Mouse (Mus musculus) gastrocnemius, adult 18-20 months (tissue): ENCODE data around the gene Borcs5. TPM values are rescaled to one million over a fixed set of nuclear protein-coding genes. Genes with fewer than 3 reads are reported as not detected.

Source experiments
- DNase-seq: peaks from one replicate; pipeline ENCODE4 v3.0.0; 2021; ENCODE audit warnings: low spot score
- total RNA-seq, 2 experiments: library from RNA; stranded (reverse); gene quantifications; 2 replicates each; pipeline ENCODE4 v1.2.3; 2021

The Borcs5 gene
- total RNA-seq, 2 experiments from 2014 or later, result 17.2 to 17.5 TPM

DNA sequence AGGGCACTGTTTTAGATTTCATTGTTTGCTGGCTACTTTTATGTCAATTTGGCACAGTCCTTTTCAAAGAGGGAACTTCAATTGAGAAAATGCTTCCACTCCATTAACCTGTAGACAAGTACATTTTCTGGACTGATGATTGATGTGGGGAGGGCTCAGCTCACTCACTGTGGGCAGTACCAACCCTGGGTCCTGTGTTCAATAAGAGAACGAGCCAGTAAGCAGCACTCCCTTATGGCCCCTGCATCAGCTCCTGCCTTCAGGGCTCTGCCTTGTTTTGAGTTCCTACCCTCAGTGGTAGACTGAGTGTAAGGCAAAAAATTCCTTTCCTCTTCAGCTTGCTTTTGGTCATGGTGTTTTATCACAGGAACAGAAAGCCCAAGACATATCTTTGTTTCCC is 74.6 kb downstream of the Borcs5 start:
- DNase-seq, result no peak

GRCm38 (mm10) chr6:134716168-134716587 is 76.9 kb downstream of the Borcs5 start:
- DNase-seq, result no peak

DNA sequence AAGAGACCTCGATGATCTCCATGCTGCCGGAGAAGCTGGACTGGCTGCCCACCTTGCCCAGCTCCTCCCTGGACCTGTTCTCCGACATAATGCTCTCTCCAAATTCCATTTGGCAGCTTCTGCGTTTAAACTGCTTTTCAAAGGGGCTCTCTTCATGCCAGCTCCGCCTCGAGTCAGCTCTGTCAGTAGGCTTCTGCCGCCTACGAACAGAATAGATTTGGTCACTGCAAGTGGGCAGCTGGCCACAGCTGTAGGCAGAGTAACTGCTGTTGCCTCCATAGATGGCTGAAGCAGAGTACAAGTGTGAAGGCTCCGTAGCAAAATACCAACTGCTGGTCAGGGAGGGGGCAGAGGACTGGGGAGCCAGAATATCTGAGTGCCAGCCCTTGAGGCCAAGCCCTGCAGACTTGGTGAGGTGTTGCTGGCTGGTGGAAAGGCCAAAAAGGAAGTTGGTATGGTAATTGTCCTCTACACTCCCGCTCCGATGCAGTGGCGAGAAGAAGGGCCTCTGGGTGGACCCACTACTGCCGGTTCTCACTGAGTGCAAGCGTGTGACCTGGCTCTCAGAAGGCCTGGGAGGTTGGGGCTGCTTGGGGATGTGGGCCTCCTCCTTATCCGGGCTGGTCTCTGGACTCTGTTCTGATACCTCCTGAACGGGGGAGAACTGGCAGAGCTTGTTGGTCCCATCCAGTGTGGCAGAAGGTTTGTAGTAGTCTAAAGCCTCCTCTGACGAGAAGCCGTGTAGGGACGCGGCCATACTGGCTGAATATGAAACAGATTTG is 78.8 kb downstream of the Borcs5 start:
- DNase-seq, result no peak

DNA sequence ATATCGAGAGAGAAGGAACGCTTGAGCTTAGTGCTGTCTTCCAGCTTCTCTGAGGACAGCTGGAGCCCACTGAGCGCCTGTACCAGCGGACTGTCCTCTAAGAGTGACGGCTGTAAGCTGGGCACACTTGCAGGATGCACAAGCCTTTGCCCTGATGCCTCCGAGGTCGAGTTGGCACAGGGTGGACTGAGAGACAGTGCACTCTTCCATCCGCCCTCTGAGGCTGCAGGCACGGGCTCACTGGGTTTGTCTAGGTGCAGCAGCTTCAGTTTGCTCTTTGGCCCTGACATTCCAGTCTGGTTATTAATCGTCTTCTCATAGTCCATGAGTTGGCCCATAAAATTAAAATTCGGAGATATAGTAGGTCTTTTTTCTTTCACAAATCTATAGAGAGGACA is 79.4 kb downstream of the Borcs5 start:
- no peak for DNase-seq

GRCm38 (mm10) chr6:134719156-134719555 is 79.8 kb downstream of the Borcs5 start:
- no peak for DNase-seq

- no peak for DNase-seq
Observed at GRCm38 (mm10) chr6:134720150-134720549, 80.8 kb downstream of the Borcs5 start.

DNA sequence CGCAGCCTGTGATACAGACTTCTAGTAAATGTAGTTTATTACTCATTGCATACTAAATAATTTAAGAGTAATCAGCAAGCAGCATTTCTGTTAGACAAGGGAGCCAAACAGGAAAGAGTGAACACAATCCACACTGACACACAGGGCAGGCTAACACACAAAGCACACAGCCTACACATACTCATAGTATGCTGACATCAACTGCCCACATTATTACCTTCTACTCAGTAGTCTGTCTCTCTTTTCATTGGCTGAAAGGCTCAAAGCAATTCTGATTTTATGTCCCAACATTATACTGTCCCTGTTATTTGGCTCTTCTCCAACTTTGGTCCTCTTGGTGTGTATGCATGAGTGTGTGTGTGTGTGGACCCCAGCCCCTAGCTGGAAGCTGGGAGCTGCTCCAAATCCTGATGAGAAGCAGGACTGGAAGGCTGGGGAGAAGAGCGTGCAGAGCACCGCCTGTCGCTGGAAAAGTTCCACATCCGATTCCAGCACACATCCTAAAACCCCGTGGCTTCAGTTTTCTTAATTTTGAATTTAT is 82.5 kb downstream of the Borcs5 start:
- DNase-seq, result no peak

DNA sequence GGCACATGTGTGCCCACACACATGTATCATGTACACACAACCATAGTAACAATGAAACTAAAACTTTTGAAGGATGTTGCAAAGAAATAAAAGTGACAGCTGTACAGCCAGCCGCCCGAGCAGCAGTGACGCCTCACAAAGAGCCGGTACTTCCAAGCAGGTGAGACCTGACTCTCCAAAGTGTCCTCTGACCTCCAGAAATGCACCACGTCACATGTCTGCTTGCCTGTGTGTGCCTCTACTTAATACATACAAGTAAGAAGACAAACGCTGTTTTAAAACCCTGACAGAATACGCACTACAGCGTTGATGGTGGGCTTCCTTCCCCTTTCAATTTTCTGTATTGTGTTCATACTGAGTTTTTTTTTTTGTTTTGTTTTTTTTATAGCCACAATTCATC is 83.6 kb downstream of the Borcs5 start:
- DNase-seq, result no peak

DNA sequence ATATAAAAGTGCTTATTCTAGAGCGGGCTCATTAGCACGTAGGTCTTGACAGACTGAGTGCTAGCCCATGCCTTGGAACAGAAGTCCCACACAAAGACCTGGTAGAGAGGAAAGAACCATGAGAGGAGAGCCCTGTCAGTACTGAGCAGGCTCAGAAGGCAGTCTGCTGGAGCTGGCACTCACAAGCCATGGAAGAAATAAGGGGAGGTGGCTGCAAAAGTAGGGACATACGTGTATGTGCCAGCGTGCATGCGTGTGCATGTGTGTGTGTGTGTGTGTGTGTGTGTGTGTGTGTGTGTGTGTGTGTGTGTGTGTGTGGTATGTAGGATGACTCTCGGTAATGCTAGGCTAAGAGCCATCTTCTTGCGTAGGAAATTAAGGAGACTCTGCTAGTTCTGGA is 84.0 kb downstream of the Borcs5 start:
- DNase-seq, result no peak

GRCm38 (mm10) chr6:134723833-134724553 is 84.7 kb downstream of the Borcs5 start:
- no peak for DNase-seq

DNA sequence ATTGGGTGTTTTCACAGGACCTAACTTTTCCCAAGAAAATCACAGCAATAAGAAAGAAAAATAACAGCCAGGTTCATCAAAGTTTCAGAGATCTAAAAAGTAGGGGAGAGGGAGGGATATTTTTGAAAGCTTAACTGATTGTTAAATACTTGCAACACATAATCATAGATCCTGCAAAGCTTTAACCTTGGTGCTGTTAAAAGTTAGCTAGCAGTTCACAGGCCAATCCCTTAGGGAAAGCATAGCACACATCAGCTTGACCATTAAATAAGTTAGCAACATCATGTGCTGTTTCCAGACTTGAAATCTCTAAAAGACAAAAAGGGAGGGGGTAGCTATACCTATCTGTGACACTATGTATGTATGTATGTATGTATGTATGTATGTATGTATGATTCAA is 86.1 kb downstream of the Borcs5 start:
- no peak for DNase-seq

DNA sequence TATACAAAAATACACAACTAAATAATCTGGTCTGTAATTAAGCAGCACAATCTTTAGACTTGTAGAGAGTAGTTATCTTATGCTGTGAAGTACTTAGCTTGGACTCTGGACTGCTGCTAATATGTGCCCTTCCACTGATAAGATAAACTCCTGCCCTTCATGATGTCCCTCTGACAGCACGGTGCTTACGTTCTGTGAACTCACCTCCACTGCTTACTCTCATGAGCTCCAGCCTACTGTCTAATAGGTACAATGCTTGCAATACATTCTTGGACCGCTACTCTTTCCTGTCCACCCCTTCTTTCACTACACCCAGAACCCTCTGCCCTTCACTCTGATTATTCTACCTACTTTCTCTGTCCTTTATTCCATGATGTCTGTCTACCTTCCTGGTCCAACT is 91.7 kb downstream of the Borcs5 start:
- no peak for DNase-seq

DNA sequence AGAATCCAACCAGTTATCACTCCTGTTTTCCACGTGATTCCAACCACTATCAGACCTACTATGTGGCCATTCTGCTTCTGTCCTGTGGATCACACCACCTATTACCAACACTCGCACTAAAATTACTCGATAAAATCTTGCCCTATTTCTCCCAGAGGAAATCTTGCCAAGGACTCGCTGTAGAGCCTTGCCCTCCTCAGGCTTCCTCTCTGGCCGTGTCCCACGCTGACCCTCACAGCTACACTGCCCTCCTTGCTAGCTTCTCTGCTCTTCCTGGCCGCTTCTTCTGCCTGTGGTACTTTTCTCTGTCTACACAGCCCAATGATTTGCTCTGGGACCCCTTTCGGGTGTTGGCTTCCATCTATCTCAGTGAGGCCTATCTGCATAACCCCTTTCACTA is 93.5 kb downstream of the Borcs5 start:
- no peak for DNase-seq

DNA sequence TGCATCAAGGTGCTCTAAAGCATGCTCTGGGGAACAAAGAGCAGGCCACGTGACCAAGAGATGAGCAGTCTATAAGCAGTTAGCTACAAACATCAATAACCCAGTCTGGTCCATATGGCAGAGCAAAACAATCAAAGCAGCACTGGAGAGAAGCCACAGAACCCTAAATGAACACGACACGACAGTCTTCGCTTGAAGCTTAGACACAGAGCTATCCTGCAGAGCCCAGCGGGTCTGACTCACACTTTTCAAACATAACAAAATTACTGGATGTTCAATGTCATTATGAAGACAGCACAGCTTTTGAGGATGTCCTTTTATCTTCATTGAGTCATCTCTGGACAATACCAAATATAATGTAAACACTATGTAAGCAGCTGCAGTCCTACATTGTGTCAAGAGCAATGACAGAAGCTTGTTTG is 94.5 kb downstream of the Borcs5 start:
- DNase-seq, result no peak

- DNase-seq, result peak; percentile 29
Observed at GRCm38 (mm10) chr6:134736853-134737252, 97.5 kb downstream of the Borcs5 start.

DNA sequence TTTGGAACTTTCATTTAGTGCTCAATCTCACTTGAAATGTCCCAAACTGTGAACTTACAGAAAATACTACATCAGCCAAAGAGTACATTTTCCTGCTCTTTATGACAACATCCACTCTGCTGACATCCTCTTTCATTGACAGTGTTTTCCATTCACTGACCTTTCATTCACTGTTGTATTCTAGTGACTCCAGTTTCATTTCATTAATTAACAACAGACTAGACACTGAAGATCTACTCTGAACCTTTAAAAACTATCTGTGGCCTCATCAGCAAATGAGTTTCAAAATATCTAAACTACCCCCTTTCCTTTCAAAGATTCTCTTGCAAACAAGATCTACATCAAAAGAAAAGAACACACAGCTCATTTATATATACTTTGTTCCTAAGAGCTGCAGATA is 104.3 kb downstream of the Borcs5 start:
- no peak for DNase-seq

GRCm38 (mm10) chr6:134745876-134746275 is 106.6 kb downstream of the Borcs5 start:
- no peak for DNase-seq

DNA sequence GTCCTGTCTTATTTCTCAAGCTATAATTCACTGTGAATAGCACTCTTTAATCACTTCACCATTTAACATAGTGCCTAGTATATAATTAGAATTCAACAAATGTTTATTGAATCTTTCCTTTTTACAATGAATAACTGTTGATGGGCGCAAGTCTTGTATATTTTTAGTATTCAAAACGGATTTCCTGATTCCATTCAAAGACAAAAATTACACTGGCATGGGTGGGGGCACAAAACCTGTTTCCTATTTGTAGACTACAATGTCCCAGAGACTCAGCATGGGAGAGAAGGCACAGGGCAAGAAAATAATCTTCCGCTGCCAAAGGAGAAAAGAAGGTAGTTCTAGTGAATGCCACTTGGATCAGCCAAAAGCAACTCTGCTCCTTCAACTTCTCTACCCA is 108.8 kb downstream of the Borcs5 start:
- no peak for DNase-seq

- no peak for DNase-seq
Observed at GRCm38 (mm10) chr6:134751087-134751486, 111.8 kb downstream of the Borcs5 start.

DNA sequence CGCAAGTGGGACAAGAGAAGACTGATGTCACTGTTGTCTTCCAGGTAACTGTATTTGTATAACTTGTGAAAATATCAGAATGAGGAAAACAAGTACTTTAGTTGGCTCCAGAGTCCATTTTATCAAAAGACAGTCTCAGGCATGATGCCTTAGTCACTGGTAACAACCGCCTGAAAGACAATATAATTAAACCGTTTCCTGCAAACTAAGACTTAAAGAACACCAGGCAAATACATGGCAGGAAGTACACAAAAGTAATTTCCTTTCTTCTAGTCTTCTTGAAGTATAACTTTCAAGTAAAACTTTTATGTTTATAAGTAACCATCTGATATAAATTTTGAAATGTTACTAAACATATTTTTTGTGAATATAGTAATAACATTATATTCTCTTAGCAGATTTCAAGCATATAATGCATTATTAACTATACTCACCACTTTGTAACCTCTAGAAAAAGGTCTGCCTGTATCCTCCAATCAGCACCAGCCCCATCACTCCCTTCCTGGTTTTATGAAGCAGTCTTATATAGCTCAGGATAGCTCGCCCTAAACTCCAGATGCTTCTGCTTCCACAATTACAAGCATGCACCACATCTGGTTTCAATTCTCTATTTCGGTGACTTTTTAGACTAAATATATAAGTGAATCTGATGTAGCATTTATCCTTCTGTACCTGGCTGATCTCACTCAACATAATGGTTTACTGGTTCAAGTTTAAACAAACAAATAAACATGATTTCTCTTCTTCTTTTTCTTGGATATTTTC is 112.8 kb downstream of the Borcs5 start:
- no peak for DNase-seq

GRCm38 (mm10) chr6:134753412-134753811 is 114.1 kb downstream of the Borcs5 start:
- DNase-seq, result no peak

- DNase-seq, result no peak
Observed at GRCm38 (mm10) chr6:134753858-134754257, 114.5 kb downstream of the Borcs5 start.
